Mouse (Mus musculus) forelimb bud, embryonic 11.5 days (tissue): ENCODE results near the gene Phf23.
A peak's percentile ranks its signal among the peaks of the same experiment; 100 is the strongest.

Source experiments
- DNase-seq: peaks from one replicate; pipeline ENCODE4 v3.0.0-alpha.2; 2012; ENCODE audit warnings: low read depth, low spot score

Phf23 gene

DNA sequence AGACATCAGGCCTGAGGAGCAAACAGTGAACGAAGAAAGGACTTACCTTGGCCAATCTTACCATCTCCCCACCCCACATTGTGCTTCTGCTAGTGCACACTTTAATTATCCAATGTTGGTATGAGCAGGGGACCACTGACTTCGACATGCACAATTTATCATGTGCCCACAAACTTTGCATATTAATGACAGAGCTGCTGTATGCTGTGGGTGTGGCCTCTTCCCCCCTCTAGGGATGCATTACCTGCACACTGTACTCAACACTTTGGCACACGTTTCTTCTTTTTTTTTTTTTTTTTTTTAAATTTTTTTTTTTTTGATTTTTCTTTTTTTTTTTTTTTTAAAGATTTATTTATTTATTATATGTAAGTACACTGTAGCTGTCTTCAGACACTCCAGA lies 24.8 kb upstream of the Phf23 start:
- DNase-seq = no peak

DNA sequence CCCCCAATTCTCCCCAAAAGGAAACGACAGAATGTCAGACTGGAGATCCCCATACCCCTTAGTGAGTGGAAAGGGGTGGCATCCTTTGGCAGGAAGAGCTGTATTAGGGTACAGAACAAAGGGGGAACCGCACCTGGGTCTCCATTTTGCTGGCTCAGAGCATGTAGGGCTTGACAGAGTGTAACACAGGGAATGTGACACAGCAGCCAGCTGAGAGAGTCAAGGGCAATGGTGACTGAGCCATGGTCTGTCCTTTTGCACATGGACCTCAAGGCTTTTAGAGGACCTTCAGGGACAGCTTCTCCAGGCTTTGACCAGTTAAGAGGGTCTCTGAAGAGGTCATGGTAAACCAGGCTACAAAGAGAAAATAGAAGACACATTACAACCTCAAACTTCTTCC lies 20.7 kb upstream of the Phf23 start:
- DNase-seq = no peak

DNA sequence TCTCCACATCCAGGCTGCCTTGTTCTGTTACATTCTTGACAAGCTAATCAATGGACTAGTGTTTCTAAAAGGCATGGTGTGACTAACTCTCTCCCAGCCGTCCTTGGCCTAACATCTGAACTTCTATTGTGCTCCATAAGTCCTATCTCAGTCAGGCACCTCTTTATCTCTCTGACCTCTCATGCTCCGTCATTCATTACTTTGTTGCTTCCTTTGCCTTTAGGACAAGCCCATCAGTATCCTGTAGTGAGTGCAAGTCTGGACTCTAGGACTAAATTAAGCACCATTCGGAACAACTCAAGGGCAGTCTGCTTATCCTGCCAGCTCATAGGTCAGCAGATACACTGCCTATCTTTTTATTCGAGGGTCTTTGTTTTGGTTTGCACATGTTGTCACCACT lies 19.3 kb upstream of the Phf23 start:
- DNase-seq = no peak

DNA sequence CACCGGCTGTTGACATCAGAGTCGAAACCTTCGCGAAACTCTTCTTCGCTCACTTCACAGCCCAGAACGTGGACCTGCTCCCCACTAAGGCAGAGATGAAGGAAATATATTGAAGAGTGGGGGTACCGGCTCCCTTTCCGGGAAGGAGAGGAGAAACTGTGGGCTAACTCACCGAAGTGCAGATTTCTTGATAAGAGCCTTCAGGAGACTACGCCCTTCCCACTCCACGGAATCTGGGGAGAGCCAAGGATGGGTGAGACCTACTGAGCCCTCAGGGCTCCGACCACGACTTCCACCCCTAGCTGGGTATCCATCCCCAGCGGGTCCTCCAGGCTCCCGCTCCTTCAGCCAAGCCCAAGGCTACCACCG lies 15.8 kb upstream of the Phf23 start:
- no peak for DNase-seq

DNA sequence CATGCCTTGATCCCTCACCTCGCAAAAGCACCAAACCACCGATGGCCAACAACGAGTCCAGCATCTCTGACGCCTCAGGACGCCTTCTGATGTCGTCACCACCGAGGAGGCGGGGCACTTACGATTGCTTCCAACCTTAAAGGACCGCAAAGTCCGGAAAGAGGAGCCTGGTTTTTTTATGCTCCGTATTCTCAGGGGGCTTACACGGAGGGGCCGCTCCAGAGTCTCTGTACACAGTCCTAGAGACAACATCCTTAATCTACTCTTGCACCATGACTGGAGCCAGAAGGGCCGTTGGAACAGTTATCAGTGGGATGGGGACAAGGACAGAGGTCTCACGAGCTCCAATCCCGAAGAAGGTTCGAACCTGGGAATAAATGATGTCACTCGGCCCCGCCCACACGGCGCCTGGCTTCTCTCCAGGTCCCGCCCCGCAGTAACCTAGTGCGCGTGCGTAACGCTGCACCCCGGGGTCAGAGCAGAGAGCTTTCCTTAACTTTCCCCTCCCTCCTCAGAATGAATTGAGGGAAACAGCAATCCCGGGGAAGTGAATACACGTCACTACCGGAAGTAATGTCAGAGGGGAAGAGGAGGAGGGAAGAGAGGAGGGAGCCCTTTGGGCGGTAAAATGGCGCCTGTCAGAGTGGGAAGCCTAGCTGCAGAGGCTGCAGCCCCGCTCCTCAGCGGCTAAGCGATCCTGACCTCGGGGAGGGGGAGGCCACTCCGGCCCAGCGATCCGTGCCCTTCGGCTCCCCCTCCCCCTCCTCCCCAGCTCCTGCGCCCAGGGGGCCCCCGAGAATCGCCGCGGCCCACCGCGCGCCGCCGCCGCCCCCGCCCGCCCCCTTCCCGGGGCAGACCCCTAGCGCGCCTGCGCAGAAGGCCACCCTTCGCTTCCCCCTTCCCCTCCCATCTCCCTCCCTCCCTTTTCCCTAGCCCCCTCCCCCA lies 15.1 kb upstream of the Phf23 start:
- DNase-seq = peak; percentile 100

DNA sequence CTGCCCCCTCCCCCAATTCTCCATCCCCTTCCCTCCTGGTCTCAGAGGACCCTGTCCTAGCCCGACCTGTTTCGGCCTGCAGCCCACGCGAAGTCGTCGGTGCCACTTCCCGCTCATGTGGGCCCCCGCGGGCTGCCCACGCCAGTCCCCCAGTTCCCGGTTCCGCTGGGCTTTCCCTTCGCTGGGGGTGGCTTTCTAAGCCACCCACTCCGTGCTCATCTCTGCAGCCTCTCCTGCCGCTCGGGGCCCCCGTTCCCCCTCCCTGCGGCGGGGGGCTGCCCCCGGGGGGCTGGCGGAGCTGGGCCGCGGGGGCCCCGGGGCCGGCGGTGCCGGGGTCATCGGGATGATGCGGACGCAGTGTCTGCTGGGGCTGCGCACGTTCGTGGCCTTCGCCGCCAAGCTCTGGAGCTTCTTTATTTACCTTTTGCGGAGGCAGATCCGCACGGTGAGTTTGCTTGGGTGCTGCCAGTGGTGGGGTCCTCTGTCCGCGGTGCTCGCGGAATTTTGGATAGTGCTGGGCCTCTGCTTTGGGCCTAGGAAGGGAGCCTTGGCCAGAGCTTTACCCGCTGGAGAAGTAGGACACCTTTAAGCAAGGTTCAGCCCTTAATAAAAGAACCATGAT lies 14.3 kb upstream of the Phf23 start, which contains the start of gene Ctdnep1:
Ctdnep1 (plus strand) TSS at position 16 of the 622 bp plus-strand sequence.
- no peak for DNase-seq

DNA sequence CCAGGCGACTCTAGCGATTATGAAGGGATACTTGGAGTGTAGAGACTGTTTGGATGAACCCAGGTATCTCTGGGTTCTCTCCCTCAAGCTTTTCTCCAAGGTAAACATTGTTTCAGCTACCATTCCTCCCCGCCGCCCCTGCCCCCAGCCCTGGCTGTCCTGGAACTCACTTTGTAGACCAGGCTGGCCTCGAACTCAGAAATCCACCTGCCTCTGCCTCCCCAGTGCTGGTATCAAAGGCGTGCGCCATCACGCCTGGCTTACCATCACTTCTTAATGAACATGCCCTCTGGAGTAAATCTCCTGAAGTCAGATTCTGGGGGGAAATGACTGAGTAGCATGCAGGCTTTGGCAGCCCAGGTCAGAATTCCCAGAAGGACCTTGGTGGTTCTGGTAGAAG lies 13.4 kb upstream of the Phf23 start, which contains the start of gene Elp5:
Elp5 (minus strand) TSS at position 293 of the 400 bp plus-strand sequence.
- no peak for DNase-seq

DNA sequence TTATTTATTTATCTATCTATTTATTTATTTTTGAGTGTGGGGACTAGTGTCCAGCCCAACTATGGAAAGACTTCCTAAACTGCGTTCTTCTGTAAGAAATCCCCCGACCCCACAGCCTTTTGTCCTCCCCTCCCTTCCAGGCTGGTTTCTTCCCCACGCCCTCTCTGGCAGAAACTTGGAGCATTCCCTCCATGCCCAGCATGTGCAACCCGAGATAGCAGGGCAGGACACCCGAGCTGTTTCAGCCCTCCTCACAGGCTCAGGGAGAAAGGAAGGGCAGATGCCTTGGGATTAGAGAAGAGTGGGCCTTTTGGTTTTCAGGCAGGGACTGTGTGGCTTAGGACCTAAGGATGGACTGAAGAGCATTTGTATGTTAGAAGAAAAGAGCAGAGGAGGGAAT lies 12.7 kb upstream of the Phf23 start:
- no peak for DNase-seq

DNA sequence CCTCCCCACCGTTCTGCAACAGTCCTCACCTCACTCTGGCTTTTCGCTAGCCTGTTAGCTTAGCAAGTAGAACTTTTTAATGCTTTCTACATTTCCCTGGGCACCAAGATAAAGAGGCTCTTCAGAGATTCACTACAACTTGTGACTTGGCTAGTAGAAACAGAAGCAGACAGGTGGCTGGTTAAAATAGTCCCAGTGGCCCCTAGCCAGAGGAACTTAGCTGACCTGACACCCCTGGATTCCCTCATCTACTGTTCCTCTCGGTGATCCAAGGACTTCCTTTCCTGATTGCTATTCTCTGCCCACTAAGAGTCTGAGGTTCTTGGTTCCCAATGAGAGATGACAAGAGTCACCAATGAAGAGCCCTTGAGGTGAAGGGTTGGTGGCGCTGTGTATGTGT lies 12.2 kb upstream of the Phf23 start:
- DNase-seq = no peak

DNA sequence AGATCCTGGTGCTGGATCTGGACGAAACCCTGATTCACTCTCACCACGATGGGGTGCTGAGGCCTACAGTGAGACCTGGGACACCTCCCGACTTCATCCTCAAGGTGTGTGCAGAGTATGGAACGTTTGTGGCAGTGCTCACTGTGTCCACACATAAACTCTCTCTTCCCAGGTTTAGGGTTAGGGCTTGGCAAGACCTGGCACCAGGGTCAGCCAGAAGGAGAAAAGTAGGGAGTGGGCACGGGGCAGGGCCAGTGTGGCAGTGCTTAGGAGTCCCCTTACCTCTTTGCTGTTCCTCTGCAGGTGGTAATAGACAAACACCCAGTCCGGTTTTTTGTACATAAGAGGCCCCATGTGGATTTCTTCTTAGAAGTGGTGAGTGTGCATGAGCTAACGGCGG lies 11.1 kb upstream of the Phf23 start:
- no peak for DNase-seq

DNA sequence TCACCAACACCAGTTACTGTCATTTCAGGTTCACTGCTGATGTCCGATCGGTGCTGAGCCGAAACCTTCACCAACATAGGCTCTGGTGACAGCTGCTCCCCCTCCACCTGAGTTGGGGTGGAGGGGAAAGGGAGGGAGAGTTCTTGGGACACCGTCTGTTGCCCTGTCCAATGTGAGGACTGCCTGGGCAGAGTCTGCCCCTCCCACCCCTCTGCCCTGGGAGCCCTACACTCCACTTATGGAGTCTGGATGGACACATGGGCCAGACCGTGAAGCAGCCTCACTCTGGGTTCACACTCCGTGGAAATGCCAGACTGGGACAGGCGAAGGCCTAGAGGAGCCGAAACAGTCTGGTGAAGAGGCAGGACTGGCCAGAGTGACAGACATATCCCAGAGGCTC lies 5.6 kb upstream of the Phf23 start:
- DNase-seq = no peak

DNA sequence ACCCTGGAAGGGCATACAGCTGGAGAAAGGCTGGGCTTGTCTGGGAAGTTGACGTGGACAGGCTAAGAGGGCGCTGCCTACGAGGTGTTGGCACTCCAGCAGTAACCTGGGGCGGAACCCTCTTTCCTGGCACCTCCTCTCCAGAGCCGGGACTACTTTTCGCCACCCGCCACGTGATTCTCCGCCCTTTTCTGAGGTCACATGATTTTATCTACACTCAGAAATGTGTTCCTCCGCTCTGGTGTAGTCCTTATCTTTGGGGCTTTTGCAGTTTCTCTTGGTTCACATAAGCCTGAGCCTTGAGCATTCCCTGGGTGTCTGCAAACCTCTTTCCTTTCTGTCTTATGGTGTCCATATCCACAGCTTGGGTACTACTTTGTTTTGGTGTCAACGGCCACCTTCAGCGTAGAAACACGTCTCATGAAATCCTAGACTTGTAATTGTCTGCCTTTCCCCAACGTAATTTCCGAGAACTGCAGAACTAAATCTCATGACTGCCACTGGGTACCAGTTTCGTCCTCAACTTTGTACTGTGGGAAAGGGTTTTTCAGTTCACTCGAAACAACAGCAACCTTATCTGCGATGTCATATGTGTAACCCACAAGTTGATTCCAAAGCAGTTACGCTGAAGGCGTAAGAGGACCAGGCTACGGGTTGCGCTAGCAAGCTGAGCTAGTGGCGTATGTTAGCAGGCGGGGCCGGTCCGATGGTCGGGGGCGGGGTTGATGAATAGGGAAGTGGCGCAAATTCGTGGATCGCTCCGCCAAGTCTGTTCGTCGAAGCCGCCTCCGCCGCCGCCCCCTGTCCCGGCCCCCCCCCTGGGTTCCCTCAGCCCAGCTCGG lies 4.5 kb upstream of the Phf23 start, which contains the start of gene Gabarap:
Gabarap (plus strand) TSS at position 294 of the 842 bp plus-strand sequence.
- DNase-seq = peak; percentile 96

DNA sequence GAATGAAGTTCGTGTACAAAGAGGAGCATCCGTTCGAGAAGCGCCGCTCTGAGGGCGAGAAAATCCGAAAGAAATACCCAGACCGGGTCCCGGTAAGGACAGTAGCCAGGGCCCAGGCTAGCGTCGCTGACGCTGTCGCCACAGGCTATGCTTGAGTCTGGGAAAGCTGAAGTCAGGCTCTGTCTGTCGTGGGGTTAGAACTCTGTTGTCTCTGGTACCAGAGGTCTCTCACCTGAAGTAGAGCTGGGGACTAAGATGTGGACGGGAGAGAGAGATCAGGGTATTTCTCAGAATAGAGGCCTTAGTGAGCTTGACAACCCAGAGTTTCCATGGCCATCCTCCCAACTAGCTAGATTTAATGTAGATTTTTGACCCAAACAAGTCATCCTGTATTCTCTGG lies 3.9 kb upstream of the Phf23 start:
- DNase-seq = no peak

DNA sequence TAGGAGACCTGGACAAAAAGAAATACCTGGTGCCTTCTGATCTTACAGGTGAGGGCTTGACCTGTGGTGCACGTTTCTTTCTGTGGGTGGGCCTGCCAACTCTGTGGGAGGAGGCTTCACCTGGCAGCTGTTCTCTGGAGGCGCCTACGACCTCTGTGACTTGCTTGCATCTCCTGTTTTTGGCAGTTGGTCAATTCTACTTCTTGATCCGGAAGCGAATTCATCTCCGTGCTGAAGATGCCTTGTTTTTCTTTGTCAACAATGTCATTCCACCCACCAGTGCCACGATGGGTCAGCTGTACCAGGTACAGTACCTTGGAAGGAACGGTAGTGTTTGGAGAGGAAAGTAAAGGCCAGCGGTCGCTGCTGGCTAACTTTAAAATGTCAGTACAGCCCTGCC lies 3.2 kb upstream of the Phf23 start:
- no peak for DNase-seq

DNA sequence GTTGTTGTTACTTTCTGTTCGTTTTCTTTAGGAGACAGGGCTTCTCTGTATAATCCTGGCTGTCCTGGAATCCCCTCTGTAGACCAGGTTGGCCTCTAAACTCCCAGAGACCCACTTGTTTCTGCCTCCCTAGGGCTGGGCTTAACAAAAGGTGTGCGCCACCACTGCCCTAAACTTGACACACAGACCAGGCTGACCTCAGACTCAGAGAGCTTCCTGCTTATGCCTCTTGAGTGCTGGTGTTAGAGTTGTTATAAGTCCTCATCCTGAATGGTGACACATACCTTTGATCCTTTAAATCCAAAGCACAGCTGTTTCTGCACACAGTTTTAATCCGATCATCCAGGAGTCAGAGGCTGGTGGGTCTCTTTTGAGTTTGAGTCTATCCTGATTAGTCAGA lies 2.6 kb upstream of the Phf23 start:
- no peak for DNase-seq

DNA sequence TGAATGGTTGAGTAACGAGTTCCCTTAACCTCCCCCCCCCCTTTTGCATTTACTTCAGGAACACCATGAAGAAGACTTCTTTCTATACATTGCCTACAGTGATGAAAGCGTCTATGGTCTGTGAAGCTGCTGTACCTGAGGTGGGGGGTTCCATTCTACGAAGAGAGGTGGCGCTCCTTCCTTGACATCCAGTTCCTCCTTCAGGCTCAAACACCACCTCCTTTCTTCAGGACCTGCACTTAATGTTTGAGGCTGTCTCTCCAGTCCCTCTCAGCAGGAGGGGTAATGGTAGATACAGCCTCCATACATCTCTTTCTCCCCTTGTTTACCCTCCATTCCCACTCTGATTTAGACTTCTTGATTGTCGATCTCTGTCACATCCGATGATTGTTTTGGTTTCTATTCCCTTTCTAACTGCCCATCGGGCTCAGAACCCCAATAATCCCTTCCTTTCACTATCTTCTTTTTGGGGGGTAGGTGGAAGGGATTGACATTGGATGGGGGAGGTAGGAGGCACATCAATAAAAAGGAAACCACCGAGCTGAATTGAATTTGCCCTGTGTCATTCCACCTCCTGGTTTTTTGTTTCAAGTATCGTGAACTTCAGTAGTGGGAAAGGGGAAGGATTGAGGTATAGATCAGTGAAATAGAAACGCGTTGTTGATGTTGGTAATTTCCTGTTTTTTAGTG lies 1.0 kb upstream of the Phf23 start:
- DNase-seq = no peak

DNA sequence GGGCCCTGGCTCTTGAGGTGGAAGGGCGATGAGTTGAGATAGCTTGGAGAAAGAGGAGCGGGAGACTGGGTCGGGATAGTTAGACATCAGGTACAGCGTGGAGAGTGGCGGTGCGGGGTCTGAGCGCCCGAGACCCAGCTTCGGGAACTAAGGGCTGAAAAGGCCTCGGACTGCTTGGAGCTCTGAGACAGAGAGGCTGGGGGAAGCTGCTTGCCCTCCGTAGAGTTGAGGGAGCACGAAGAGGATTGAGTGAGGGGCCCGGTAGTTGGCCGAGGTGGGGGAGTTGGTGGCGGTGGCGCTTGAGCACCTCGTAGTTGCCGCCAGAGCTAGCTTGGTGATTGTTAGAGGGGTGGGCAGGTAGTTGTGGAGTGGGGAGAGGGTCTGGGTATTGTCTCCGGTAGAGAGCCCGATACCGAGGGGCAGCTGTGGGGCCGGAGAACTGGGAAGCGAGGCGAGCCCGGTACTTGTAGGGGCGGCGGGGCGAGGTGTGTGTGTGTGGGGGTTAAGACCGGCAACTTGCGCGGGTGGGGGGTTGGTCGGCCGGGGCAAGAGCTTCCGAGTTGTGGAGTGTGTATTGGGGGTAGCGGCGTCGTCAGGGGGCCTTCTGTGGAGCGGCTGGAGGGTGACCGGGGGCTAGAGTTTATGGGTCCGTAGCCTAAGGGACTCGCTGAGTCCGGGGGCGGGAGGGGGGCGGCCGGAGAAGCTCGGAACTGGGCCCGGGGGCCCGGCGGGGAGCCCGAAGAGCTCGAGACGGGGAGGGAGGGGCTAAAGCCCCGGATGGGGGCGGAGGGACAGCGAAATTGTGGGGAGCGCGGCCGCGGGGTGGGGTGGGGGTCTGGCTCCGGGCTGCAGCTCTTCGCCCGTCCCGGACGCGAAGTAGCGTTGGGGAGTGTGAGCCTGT lies 834 bp downstream of the Phf23 start:
- DNase-seq = no peak

DNA sequence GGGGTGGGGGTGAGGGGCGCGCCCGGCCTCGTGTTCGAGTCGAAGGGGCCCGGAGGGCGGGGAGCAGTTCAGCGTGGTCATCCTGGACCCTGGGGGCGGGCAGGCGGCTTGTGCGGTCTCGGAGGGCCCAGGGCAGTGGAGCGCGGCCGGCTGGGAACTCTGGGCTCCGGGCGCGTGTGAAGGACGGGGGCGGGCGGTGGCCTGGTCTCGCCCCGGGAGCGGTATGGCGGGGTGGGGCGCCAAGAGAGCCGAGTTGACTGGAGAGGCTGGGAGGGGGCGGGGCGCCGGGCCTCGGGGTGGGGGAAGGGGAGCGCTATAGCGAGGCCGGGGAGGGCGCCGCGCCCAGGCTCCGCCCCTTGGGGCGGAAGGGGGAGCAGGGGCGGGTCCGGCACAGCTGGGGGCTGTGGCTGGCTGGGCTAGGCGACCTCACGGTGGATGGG lies 1.5 kb downstream of the Phf23 start:
- DNase-seq = peak; percentile 79

DNA sequence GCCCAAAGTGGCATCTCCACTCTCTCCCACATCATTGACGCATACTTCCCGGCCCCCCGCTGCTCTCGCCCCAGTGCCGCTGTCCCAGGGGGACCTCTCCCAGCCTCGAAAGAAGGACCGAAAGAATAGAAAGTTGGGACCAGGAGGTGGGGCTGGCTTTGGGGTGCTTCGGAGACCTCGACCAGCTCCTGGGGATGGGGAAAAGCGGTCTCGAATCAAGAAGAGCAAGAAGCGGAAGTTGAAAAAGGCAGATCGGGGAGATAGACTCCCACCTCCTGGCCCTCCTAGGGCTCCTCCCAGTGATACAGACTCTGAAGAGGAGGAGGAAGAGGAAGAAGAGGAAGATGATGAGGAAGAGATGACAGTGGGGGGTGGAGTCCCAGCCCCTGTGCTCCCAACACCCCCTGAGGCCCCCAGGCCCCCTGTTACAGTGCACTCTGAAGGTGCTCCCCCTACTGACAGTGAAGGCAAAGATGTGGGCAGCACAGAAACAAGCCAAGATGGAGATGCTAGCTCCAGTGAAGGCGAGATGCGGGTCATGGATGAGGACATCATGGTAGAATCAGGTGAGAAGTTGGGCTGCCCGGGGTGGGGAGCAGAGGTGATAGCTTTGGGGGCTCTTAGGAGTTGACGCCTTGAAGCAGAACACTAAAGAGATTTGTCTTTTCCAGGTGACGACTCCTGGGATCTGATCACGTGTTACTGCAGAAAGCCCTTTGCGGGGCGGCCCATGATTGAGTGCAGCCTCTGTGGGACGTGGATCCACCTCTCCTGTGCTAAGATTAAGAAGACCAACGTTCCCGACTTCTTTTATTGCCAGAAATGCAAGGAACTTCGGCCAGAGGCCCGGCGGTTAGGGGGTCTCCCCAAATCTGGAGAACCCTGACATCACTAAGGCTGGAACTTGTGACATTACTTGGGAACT lies 3.3 kb downstream of the Phf23 start:
- no peak for DNase-seq
